Mouse (Mus musculus) kidney, adult 18-20 months (tissue): Measurements from ENCODE around the gene Gfra4.
"Not testable (repeated sequence)": the region's sequence is repeated elsewhere in the genome, so short reads cannot be mapped to it uniquely, and the experiment has no call there.

Experiments used
- DNase-seq: peaks from one replicate; pipeline ENCODE4 v3.0.0; 2021

Gene Gfra4

DNA sequence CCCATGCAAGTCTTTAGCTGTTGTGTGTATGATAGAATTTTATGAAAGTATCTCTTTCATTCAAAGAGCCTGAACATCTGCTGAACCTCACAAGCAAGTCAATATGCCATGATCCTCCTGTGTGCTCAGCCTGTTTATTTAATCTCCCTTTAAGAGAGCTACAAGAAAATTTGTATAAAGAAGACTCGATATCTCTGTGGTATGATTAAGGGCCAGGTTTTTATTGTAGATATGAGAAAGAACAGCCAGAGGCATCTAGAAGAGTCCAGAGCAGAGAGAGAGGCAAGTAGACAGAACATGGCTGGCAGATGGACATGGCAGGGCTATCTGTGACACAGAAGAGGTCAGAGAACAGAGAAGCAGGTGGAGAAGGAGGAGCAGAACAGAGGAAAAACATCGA is 3.1 kb upstream of the Gfra4 start:
- DNase-seq, result no peak

DNA sequence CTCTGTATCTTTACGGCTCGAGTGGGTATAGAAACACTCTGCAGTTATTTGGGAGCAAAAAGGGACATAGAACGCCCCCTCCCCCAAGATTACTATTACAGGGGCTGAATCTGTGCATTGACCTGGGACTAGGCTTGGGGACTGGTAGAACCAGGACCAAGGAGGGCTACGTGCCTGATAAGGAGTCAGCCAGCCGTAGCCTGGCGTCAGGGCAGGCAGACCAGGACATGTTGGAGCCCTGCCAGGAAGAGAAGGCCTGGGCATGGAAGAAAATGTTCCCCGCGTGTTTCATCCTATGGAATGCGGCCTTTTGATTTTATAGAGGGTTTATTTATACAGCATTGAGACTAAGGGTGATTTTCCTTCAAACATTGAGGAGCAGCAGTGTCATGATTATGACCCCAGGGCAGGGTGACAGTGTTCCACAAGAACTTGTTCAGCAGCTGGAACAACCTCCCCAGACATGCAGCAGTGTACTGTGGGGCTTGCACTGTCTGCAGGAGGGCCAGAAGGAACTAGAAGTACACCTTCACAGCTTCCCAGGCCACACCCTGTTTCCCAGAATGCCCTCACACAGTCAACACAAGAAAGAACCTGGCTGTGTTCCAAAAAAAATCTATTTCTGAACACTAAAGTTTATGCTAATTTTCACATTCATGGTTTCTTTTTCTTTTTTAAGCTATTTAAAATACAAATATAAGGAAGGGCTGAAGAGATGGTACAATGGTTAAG is 2.3 kb upstream of the Gfra4 start:
- DNase-seq, result no peak

DNA sequence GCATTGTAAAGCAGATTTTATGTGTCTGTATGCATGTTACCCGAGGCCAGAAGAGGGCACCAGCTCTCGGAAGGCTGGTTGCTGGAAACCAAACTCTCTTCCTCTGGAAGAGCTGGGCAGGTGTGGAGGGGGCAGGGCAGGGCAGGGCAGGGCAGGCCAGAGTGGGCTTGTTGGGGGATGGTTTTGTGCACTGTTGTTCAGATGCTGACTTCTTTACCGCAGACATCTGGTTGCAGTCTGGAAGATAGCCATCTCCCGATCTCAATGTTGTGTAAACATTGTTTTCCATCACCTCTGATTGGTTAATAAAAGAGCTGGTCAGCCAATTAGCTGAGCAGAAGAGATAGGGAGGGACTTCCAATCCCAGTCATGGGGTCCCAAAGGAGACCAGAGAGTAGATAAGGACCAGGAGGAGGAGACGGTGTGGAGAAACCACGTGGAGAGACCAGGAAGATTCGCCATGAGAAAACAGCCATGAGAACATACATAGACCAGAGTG is 1.5 kb upstream of the Gfra4 start:
- DNase-seq, result no peak

DNA sequence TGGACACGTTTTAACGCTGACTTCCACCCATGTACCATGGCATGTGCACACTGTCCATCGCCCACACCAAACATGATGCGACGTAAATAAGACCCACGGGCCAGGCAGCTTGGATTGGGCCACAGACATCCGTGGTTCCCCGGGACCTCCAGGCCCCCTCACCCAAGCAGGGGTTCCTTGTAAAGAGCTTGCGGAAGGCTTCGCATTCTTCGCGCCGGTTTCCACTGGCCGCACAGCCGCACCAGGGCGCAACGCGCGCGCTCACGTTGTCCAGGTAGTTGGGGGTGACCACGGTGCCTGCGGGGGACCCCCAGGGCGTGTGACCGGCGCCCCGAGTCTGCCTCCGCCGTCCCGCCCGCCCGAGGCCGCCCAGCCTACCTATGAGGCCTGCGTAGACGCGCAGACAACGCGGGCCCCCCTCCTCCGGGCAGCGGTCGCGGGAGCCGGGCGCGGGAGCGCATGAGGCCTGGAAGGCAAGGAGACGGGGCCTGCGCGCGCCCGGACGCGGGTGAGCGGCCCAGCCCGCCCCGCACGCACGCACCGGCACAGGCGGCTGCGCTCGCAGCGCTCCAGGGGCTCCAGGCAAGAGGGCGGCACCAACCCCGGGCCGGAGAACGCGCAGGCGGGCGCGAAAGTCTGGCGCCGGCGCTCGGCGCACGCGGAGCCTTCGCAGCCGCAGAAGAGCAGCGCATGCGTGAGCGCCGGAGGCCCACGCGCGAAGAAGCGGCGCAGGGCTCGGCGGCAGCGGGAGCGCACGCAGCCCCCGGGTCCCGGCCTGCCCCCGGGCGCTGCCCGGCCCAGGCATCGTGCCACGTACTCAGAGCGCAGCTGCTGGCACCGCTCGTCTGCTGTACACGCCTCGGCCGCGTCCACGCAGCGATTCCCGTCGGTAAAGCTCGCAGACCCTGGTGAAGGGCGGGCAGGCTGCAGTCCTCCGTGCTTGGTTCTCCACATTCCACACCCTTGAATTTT is 1.7 kb downstream of the Gfra4 start:
- peak; percentile 21 for DNase-seq

DNA sequence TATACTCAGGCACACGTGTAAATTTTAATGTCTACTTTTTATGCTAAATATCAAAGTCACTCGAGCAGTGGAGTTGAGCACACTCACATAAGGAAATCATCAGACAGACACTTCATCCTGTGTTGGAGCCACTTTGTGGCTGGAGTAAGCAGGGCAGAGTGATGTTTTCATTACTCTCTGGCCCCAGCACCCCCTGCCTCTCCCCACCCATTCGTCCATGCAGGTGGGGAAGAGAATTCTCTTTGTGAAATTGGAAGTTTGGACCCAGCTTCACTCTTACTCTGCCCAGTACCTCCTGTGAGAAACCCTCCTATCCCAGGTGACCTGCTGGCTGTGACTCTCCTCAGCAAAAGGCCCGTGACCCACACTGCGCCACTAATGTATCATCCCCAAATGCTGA is 4.2 kb downstream of the Gfra4 start:
- DNase-seq, result no peak

DNA sequence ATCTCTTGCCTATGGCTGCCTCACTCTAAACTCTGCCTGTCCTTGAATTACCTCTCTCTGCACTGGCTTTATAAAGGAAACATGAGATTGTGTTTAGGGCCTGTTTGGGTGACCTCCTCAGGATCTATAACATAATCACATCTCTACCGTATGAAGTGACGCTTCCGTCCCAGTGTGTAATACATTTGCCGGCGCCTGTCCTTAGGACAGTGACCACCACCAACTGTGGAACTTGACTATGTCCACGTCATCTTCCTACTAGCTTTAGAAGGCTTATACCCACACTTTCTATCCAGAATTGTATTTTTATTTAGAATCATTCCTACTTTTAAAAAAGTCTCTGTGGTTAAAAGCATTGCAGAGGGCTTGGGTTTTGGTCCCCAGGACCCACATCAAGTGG is 4.7 kb downstream of the Gfra4 start:
- no peak for DNase-seq

DNA sequence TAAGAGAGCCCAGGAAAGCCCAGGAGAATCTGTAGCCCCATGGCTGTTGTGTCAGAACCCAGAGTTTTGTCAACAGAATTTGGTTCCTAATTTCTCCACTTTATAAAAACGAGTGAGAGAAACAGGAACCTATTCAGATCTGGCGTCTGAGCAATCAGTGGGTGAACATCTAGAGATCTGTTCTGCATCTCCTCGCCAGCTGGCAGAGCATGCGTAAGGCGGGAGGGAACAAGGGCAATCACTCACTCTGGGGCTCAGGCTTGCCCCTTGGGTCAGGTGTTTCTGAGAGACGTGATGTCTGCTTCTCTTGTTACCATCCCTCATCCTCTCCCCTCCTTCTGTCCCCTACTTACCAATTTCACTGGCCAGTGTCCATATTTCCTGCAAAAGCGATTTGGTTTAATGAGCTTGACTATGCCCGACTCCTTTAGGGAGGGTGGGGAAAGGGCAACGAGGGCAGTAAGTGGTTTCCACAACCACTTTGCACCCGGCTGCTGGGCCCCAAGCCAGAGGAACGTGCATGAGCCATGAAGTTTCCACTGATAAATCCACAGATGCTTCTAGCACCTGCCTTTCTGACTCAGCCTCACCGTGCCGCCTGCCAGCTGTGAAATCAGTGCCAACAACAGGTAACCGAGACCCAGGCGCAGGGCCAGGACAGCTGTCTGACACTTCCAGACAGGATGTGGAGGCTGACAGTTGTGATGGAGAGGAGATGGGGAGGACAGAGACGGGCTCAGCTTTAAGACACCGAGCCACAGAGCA is 5.5 kb downstream of the Gfra4 start:
- peak; percentile 37 for DNase-seq

DNA sequence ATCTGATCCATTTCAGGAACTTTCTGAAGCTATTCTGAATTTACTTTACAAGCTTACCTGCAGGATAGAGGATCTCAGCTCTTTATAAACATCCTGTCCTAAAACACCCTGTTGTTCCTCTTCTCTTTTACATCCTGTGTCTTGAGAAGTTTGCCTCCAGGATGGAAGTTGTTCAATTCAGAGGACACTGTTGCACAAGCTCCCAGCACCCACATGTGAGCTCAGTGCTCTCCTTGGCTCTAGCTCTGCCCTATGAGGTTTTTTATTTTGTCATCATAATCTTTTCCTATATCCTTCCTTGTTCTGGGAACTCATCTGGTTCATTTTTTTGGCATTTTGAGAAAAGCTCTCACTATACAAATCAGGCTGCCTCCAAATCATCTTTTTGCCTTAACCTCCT is 6.1 kb downstream of the Gfra4 start:
- no peak for DNase-seq

DNA sequence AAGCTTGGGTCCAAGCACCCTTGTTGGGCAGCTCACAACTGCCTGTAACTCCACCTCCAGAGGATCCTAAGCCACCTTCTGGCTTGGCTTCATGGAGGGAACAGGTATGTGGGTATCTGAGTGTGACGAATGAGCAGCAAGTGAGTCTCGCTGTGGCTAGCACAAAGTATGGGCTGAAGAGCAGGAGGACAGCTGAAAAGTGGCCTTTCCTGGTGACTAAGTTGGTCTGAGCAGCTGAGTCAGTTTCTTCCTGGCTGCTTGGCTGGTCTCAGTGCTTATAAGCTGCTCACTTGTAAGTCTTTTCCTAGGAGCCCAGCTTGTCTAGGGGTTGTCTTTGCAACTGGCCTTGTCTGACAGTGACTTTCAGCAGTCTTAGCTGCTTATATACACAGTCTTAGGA is 6.5 kb downstream of the Gfra4 start:
- no peak for DNase-seq

DNA sequence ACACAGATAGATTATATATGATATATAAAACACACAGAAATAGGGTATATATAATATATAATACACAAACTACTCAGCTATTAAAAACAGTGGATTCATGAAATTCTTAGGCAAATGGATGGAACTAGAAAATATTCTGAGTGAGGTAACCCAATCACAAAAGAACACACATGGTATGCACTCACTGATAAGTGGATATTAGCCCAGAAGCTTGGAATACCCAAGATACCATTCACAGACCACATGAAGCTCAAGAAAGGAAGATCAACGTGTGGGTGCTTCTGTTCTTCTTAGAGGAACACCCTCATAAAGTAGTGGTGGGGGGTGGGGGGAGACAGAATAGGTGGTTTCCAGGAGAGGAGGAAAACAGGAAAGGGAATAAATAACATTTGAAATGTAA is 11.5 kb downstream of the Gfra4 start:
- DNase-seq, result not testable (repeated sequence)

DNA sequence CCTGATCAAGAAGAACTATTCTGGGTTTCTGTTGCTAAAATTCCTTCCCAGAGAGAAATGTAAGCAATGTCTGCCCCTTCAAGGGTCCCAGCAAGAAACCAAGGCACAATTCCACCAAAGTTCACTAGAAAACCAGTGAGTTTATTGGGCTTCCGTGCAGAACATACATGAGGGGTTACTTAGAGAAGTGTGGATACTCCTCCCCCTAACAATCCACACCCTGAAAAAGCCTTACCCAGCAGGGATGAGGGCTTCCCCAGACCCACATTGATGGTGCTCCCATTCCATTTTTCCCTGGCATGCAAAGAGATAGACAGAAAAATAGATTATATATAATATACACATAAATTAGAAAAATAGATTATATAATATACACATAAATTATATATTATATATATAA is 11.9 kb downstream of the Gfra4 start:
- DNase-seq, result no peak

DNA sequence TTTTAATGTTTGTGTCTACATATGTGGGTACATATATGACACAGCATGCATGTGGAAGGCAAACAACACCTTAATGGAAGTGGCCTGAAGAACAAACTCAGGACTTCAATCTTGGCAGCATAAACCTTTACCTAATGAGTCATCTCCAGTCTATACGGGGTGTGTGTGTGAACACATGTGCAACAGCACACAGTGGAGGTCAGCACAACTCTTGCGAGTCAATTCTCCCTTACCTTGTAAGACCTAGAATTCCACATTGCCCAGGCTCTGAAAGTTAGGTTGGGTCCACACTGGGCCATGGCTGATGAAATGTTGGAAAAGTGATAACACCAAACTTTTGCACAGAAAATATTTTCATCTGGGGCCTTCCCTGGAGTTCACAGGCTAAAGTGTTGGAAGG is 12.3 kb downstream of the Gfra4 start:
- DNase-seq, result no peak

DNA sequence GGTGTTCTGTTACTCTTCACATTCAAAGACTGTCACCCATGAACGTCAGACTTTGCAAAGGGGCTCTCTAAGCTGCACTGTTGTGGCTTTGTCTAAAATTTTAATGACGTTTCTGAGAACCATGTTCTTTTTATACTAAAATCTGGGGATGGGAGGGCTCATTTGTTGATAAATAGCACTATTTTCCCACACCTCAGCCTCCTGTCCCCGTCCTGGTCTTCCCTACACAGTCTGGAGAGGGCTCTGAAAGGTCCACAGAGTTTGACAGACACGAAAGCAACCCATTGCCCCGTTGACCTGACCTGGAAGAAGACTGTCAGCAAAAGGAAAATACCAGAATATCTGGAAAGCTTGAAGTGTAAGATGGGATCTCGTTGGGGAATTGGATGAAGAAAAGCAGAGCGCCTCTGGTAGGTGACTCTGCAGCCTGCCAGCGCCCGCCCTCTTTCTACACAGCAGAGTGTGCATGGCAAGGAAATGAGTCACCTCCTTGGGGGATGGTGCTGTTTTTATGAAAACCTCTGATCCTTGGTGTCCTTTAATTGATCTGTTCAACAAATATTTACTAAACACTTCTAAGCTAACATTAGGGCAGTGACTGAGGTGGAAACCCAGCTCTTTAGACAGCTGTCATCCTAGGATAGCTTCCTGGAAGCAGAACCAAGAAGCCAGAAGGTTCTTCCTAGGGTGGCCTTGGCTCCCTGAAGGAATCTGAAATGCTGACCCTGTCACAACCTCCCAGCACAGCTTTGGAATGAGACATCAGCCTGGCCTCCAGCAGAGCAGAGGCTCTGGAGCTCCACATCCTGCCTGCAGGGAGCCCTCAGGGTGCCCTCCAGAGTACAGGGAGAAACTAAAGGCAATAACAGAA is 13.6 kb downstream of the Gfra4 start:
- peak; percentile 18 for DNase-seq

DNA sequence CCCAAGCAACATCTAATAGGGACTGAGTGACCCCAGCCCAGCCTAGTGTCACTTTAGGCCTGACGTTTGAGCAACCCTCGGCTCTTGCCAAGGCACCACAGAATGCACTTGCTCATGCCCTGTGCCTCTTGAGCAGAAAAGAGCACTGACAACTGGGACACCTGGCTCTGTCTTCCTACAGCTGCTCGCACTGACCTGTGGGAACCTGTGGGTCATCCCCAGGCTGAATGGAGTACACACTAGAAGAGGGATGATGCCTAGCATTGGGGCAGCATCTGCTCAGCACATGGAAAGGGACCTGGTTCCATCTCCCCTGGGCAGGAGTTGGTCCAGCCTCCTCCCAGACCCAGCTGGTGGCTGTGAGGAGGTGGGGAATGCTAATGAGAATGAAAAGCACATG is 15.9 kb downstream of the Gfra4 start:
- DNase-seq, result no peak

DNA sequence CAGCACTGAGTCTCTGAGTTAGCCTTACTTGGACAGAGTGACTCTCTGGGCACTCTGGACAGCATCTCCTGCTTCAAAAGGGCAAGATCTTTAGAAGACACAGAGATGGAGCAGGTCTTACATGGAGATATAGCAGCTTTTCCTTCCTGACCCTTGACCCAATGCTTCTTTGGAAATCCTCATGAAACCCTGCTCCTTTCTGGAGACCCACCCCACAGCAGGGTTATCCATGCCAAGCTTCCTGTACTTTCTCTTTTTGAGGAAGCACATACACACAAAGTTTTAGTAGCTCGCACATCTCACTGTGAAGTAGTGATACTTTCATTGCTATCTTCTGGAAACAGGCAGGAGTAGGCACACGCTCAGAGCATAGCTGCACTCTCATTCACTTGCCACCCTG is 17.7 kb downstream of the Gfra4 start:
- DNase-seq, result no peak

DNA sequence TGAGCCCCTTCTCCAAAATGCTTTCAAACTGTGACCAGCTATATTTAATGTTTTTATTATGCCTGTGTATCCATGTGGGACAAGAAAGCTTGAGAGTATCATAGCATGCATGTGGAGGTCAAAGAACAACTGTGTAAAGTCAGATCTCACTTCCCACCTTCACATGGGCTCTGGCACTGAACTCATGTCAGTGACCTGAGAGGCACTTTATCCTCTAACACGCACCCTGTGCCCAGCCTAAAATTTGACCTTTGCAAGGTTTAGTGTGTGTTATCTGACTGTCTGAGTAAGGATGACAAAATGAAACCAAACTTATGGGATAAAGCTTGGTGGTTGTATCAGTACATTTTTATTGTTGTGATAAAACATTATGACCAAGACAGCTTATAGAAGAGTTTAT is 32.3 kb downstream of the Gfra4 start:
- DNase-seq, result no peak

DNA sequence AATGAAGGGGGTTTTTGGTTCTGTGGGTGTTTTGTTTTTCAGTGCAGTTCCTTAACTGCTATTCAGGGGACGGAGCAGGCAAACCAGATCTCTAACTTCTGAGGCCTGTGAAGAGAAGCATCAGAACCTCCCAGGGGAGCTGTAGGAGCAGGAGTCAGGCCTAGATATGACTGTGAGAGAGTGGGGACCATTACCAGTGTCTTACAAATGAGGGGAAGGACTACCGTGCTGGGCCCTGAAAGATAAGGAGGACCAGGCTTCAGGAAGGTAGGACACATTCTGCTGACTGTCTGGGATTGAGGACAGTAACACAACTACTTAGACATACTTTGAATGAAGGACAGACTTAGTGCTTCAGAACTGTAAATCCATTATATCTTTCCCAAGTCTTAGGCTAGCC is 33.8 kb downstream of the Gfra4 start:
- no peak for DNase-seq

DNA sequence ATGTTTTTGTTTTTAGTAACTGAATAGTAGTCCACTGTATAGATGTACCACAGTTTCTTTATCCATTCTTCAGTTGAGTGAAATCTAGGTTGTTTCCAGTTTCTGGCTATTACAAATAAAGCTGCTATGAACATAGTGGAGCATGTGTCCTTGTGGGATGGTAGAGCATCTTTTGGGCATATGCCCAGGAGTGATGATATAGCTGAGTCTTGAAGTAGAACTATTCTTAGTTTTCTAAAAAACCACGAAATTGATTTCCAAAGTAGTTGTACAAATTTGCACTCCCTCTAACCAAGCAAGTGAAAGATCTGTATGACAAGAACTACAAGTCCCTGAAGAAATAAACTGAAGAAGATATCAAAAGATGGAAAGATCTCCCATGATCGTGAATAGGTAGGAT is 50.1 kb downstream of the Gfra4 start:
- no peak for DNase-seq
